Mouse (Mus musculus) neural tube, embryonic 12.5 days (tissue): Measurements from ENCODE around the gene Pramel1. TPM values are rescaled to one million over a fixed set of nuclear protein-coding genes. Genes with fewer than 3 reads are reported as not detected.
"Not testable (repeated sequence)": the region's sequence is repeated elsewhere in the genome, so short reads cannot be mapped to it uniquely, and the experiment has no call there.

ENCODE experiments used
- ATAC-seq: fragments of 200-750 bp; cut with Nextera tagmentation; 2 replicates; pipeline ENCODE4 v1.8.0; 2017; ENCODE audit warnings: low read depth, mild to moderate bottlenecking, moderate TSS enrichment, moderate library complexity; ENCODE audit not compliant: low FRiP score
- H3K27ac ChIP-seq: fragments of 300-500 bp; sonication (generic); 2 replicates; pipeline ENCODE4 v1.5.1; 2016
- H3K27me3 ChIP-seq: fragments of 300-500 bp; sonication (generic); replicated peaks from 2 replicates; pipeline ENCODE4 v1.6.1; 2016; ENCODE audit warnings: mild to moderate bottlenecking
- H3K36me3 ChIP-seq: fragments of 300-500 bp; sonication (generic); 2 replicates; pipeline ENCODE4 v1.6.1; 2016; ENCODE audit warnings: mild to moderate bottlenecking
- H3K4me1 ChIP-seq: fragments of 300-500 bp; sonication (generic); 2 replicates; pipeline ENCODE4 v1.6.1; 2016
- H3K4me2 ChIP-seq: fragments of 300-500 bp; sonication (generic); replicated peaks from 2 replicates; pipeline ENCODE4 v1.6.1; 2016; ENCODE audit warnings: mild to moderate bottlenecking
- H3K4me3 ChIP-seq: fragments of 300-500 bp; sonication (generic); 2 replicates; pipeline ENCODE4 v1.5.1; 2016
- H3K9ac ChIP-seq: fragments of 300-500 bp; sonication (generic); 2 replicates; pipeline ENCODE4 v1.6.1; 2016; ENCODE audit warnings: mild to moderate bottlenecking
- H3K9me3 ChIP-seq: fragments of 300-500 bp; sonication (generic); 2 replicates; pipeline ENCODE4 v1.6.1; 2016; ENCODE audit warnings: mild to moderate bottlenecking
- WGBS: fragments of 180-500 bp; shearing (Covaris S2); methylation state at CpG from one replicate; pipeline ENCODE4 v1.1.7; 2016; 5-methylcytosine and 5-hydroxymethylcytosine counted together
- polyA plus RNA-seq: library from polyadenylated mRNA; unstranded; fragments of >200 nt; fragmentation: Nextera tagmentation; extraction: Ambion mirVana; gene quantifications from 2 replicates; pipeline ENCODE4 v1.2.1, GENCODE M21; 2016

Pramel1 gene
- polyA plus RNA-seq, 1 experiment from 2014 or later, result not detected

- no peak for ATAC-seq
- no peaks in the 10 kb centered on the region for H3K27me3 ChIP-seq
- H3K4me1 ChIP-seq, result peaks cover 18% of the 10 kb centered on the region
- H3K9me3 ChIP-seq, result no peaks in the 10 kb centered on the region
- H3K9ac ChIP-seq, result no peak overlapping the region
- no peak overlapping the region for H3K4me3 ChIP-seq
- no peak overlapping the region for H3K27ac ChIP-seq
- WGBS, result 61% methylated on average over 3 of the region's 3 CpGs
- H3K4me2 ChIP-seq, result no peak overlapping the region
- H3K36me3 ChIP-seq, result no peaks in the 10 kb centered on the region
Measured at GRCm38 (mm10) chr4:143382163-143382562, 12.1 kb upstream of the Pramel1 start.

- H3K9ac ChIP-seq, result no peak overlapping the region
- 48% methylated on average over 4 of the region's 4 CpGs for WGBS
- H3K36me3 ChIP-seq, result no peaks in the 10 kb centered on the region
- no peak overlapping the region for H3K27ac ChIP-seq
- no peaks in the 10 kb centered on the region for H3K27me3 ChIP-seq
- no peaks in the 10 kb centered on the region for H3K9me3 ChIP-seq
- peaks cover 18% of the 10 kb centered on the region for H3K4me1 ChIP-seq
- ATAC-seq, result no peak
- H3K4me2 ChIP-seq, result no peak overlapping the region
- no peak overlapping the region for H3K4me3 ChIP-seq
Measured at GRCm38 (mm10) chr4:143383646-143384045, 10.6 kb upstream of the Pramel1 start.

GRCm38 (mm10) chr4:143388955-143389702 lies 5.1 kb upstream of the Pramel1 start:
- Histone ChIP-seq H3K4me1 (no peaks in the 10 kb centered on the region), H3K9ac (peak overlapping the region; percentile 40; the same call in 1 of the 2 replicates), H3K4me2 (peak overlapping the region; percentile 60), H3K36me3 (no peaks in the 10 kb centered on the region), H3K9me3 (peaks cover 3% of the 10 kb centered on the region; the same call in 1 of the 2 replicates), H3K27ac (no peak overlapping the region), H3K4me3 (peak overlapping the region; percentile 25), H3K27me3 (no peaks in the 10 kb centered on the region)
- WGBS, result 9% methylated on average over 41 of the region's 43 CpGs
- ATAC-seq, result peak; percentile 85

- peaks cover 23% of the 10 kb centered on the region for H3K36me3 ChIP-seq
- peak overlapping the region; percentile 61 for H3K4me2 ChIP-seq
- H3K27ac ChIP-seq, result no peak overlapping the region
- H3K27me3 ChIP-seq, result no peaks in the 10 kb centered on the region
- peaks cover 5% of the 10 kb centered on the region for H3K4me1 ChIP-seq
- H3K9me3 ChIP-seq, result peaks cover 5% of the 10 kb centered on the region; the same call in 1 of the 2 replicates
- WGBS, result 68% methylated on average over 5 of the region's 5 CpGs
- H3K4me3 ChIP-seq, result peak overlapping the region; percentile 44
- peak overlapping the region; percentile 51; the same call in 1 of the 2 replicates for H3K9ac ChIP-seq
- ATAC-seq, result 0 out of 2 replicates have a peak, but pooled peaks have one; percentile 4
Measured at GRCm38 (mm10) chr4:143411566-143412218, 17.5 kb downstream of the Pramel1 start.

- Histone ChIP-seq H3K9ac (peak within 1 kb of the TSS; percentile 51; the same call in 1 of the 2 replicates), H3K36me3 (peaks cover 31% of the 10 kb centered on the region), H3K4me2 (peak within 1 kb of the TSS; percentile 61), H3K4me3 (peak within 1 kb of the TSS; percentile 44), H3K27ac (peak within 1 kb of the TSS; percentile 79; the same call in 1 of the 2 replicates), H3K4me1 (peaks cover 5% of the 10 kb centered on the region), H3K9me3 (peaks cover 5% of the 10 kb centered on the region; the same call in 1 of the 2 replicates), H3K27me3 (no peaks in the 10 kb centered on the region)
- ATAC-seq, result peak; percentile 93
- under 1% methylated on average over 50 of the region's 50 CpGs for WGBS
Measured at GRCm38 (mm10) chr4:143412219-143413092, 18.2 kb downstream of the Pramel1 start, which contains the start of gene Pramef8. TSS of gene Pramef8 (plus strand) at chr4:143412426.

- no peaks in the 10 kb centered on the region for H3K27me3 ChIP-seq
- H3K9me3 ChIP-seq, result peaks cover 5% of the 10 kb centered on the region; the same call in 1 of the 2 replicates
- peaks cover 43% of the 10 kb centered on the region for H3K36me3 ChIP-seq
- no peak overlapping the region for H3K4me2 ChIP-seq
- H3K4me3 ChIP-seq, result no peak overlapping the region
- H3K4me1 ChIP-seq, result peaks cover 5% of the 10 kb centered on the region
- H3K27ac ChIP-seq, result no peak overlapping the region
- WGBS, result 91% methylated on average over 1 of the region's 1 CpGs
- ATAC-seq, result no peak
- H3K9ac ChIP-seq, result no peak overlapping the region
Measured at GRCm38 (mm10) chr4:143413621-143414020, 19.4 kb downstream of the Pramel1 start.

GRCm38 (mm10) chr4:143414121-143414520 lies 19.9 kb downstream of the Pramel1 start:
- WGBS, result 92% methylated on average over 3 of the region's 3 CpGs
- Histone ChIP-seq H3K27ac (no peak overlapping the region), H3K9ac (no peak overlapping the region), H3K36me3 (peaks cover 48% of the 10 kb centered on the region), H3K9me3 (peaks cover 5% of the 10 kb centered on the region; the same call in 1 of the 2 replicates), H3K4me1 (peaks cover 5% of the 10 kb centered on the region), H3K4me2 (no peak overlapping the region), H3K27me3 (no peaks in the 10 kb centered on the region), H3K4me3 (no peak overlapping the region)
- ATAC-seq, result no peak

GRCm38 (mm10) chr4:143426770-143427169 lies 32.5 kb downstream of the Pramel1 start:
- WGBS, result 67% methylated on average over 5 of the region's 5 CpGs
- not testable (repeated sequence) for H3K4me2 ChIP-seq, H3K27me3 ChIP-seq, H3K9me3 ChIP-seq, H3K4me3 ChIP-seq, H3K9ac ChIP-seq, H3K36me3 ChIP-seq, H3K4me1 ChIP-seq, H3K27ac ChIP-seq, ATAC-seq

Other genes starting within 250 kb of the Pramel1 start
- 19.0 and 20.0 TPM in 2 replicates for gene Prdm2, start 181.4 kb upstream of the Pramel1 start, polyA plus RNA-seq
- gene Pdpn, start 94.9 kb upstream of the Pramel1 start, polyA plus RNA-seq, result 116 and 121 TPM in 2 replicates
- 0.79 and 0.86 TPM in 2 replicates for gene Lrrc38, start 44.7 kb upstream of the Pramel1 start, polyA plus RNA-seq
- gene Pramef8, start 18.0 kb downstream of the Pramel1 start, polyA plus RNA-seq, result 21.3 and 23.0 TPM in 2 replicates
- not detected in 2 replicates for gene Oog4, start 55.9 kb downstream of the Pramel1 start, polyA plus RNA-seq
- not detected in 2 replicates for gene Gm13043, start 116.9 kb downstream of the Pramel1 start, polyA plus RNA-seq
- gene Gm13040, start 141.5 kb downstream of the Pramel1 start, polyA plus RNA-seq, result not detected in 2 replicates
- gene BC080695, start 157.3 kb downstream of the Pramel1 start, polyA plus RNA-seq, result not detected in 2 replicates
- gene Gm13057, start 157.3 kb downstream of the Pramel1 start, polyA plus RNA-seq, result not detected in 2 replicates
- not detected in 2 replicates for gene Gm13083, start 220.6 kb downstream of the Pramel1 start, polyA plus RNA-seq